Mouse (Mus musculus) heart, postnatal 25 days (tissue): ENCODE measurements around the gene Fam20a. TPM values are rescaled to one million over a fixed set of nuclear protein-coding genes. Genes with fewer than 3 reads are reported as not detected.

Experiments used
- DNase-seq: peaks from one replicate; pipeline ENCODE4 v3.0.0; 2022; ENCODE audit warnings: low spot score
- intact Hi-C: fragments of 180-260 bp; cut with DNase I; formaldehyde crosslinking; loops from one replicate; pipeline ENCODE4 v1.15.1; 2025
- total RNA-seq, 2 experiments: library from RNA; stranded (reverse); gene quantifications; 2 replicates each; pipeline ENCODE4 v1.2.3; 2021

The Fam20a gene
- total RNA-seq, 2 experiments from 2014 or later = 4.3 to 4.9 TPM

DNA sequence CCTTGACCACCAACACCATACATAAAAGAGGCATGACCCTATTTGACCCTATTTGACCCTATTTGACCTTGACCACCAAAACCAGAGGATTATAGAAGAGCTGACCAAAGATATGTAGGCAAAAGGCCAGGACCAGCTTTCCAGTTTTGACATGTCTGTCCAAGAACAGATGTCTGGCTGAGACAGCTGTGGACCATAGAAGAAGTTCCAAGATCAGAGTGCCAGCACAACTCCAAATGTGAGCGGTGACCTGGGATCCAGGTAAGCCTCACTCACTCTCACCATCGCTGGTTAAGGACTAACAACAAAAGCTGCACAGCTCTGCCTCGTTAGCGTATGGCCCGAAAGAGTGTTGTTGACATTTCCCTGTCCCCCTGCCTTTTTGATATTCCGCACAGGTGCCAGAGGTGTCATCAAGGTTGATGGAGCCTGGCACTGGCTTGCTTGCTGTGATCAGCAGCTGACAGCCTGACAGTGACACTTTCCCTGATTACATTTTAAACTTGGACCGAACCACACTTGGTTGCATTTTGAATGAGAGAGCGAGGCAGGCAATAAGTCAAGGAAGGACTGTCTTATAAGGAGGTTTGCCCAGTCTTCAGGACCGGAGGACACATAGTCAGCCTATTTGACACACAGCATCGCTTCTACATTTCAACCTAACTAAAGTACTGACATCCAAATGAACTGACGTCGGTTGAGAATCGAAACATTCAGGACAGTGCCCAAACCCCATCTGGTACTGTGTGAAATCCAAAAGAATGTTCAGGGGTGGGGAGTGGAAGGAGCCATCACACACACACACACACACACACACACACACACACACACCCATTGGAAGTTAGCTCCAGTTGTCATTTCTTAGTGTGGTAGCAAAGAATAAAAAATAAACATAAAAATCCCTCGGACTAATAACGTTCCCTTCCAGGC is 3.8 kb downstream of the Fam20a start:
- DNase-seq = no peak
- intact Hi-C loops = no loop called here

DNA sequence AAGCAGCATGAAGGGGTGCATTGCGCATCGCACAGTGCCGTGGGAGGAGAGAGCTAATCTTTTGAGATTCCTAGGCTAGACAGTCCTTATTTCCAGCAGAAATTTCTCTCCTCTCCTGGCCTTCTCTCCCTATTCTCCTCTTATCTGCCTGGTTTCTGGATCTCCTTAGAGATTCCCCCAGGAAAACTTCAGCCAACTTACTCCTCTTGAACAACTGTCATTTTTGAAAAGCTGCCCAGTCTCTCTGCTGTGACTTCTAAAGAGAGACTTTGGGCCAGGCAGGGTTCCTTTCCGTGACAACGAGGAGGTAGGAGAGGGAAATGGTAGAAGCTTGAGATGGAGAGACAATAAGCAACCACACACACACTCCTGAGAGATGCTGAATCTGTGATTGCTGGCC is 4.6 kb downstream of the Fam20a start:
- intact Hi-C loops = no loop called here
- no peak for DNase-seq

DNA sequence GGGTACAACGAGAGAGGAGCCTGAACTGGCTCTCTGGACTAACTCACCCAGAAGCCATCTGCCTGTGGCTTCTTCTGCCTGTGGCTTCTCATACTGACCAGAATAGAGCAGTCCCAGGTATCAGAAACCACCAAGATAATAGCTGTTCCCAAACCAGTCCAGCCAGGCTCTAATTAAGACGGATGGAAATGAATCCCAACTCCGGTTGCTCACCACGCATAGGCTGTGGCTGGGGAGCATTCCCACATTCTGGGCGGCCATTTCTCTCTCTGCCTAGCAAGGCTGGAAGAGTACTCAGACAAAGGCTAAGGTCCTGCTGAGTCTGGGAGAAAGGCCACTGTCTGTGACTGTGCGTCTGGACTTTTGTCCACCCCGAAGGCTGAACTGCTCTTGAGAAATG is 5.1 kb downstream of the Fam20a start:
- no peak for DNase-seq
- intact Hi-C loops = no loop called here

- DNase-seq = no peak
- intact Hi-C loops = no loop called here
Observed at GRCm38 (mm10) chr11:109715311-109715781, 6.7 kb downstream of the Fam20a start.

DNA sequence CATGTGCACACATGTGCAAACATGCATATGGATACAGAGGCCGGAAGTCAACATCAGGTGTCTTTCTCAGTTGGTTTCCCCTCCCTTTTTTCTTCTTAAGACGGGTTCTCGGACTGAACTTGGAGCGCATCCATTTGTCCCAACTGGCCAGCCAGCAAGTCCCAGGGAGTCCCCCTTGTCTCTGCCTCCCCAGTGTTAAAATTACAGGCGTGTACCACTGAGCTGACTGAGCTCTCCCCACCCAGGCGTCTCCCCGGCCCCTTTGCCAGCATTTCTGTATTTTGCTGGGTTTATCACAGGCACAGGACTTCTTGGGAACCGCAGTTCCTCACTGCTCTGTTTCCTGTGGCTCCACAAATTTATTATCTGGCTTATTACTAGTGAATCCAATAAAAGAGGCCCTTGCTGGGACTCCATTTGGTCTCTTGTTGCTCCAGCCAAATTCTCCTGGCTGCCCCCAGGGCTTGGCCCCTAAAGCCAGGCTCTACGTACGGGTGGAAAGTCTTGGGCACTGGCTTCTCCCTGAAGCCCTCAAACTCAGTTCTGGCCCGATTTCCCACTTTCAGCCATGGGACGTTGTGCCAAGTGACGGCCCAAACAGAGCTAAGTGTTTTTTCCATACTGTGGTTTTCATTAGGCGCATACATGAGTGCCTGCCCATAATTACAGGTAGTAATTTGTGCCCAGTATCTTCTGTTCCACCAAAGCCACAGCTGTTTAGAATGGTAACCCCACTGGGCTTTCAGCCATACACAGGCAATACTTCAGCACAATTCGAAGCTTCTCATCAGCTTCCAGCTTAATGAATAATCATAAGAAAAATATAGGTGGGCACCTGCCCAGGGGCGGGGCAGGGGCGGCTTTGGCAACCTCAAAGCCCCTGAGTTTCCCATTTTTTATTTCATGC is 7.5 kb downstream of the Fam20a start:
- intact Hi-C loops = no loop called here
- DNase-seq = peak; percentile 23

- intact Hi-C loops = no loop called here
- DNase-seq = no peak
Observed at GRCm38 (mm10) chr11:109709501-109709900, 12.6 kb downstream of the Fam20a start.

DNA sequence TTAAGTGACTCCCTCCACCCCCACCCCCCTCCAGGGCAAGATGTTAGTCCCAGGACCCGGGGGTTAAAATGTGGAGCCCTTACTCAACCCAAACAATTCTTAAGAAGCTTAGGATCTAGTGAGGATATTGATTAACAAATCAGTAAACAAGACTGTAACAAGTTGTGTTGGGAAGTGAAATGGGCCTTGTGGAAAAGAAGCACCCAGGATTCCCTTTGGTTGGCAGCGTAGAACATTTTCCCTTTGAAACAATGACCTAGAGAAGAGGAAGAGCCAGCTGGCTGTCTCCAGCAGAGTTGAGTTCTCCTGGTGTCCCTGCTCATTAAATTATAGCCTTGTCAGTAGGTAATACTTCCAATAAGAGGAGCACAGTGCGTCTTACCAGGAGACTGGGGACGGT is 13.3 kb downstream of the Fam20a start:
- intact Hi-C loops = no loop called here
- DNase-seq = no peak

DNA sequence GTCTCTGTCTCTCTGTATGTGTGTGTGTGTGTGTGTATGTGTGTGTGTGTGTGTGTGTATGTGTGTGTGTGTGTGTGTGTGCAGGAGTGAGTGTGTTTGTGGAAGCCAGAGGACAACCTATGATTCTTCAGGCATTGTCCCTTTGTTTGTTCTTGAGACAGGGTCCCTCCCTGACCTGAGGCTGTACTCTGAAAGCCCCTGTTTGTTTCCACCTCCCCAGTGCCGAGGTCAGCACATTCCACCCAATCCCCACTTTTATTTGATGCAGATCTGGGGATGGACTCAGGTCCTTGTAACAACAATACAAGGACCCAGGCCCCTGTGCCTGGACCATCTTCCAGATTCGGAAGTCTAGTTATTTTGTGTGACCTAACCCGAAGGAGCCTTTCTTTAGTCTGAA is 14.6 kb downstream of the Fam20a start:
- DNase-seq = no peak
- intact Hi-C loops = no loop called here

DNA sequence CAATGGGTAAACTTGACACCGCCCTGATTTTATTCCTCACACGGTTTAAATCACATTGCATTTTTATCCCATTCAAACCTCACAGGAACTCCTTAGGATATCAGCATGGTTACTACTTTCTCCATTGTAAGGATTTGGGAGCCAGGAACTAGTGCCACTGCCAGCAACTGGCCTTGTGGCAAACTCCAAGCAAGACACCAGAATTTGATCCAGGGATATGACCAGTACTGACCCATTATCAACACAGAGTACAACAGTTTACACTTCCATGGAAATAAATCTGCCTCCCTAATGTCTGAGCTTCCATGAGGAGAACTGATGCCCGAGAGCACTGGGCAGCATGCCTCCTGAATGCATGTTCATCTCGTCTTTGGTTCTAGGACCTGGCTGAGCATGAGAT is 15.5 kb downstream of the Fam20a start:
- intact Hi-C loops = no loop called here
- no peak for DNase-seq

GRCm38 (mm10) chr11:109706055-109706412 is 16.0 kb downstream of the Fam20a start:
- intact Hi-C loops = no loop called here
- peak; percentile 37 for DNase-seq

GRCm38 (mm10) chr11:109705336-109706054 is 16.6 kb downstream of the Fam20a start:
- no peak for DNase-seq
- intact Hi-C loops = no loop called here

DNA sequence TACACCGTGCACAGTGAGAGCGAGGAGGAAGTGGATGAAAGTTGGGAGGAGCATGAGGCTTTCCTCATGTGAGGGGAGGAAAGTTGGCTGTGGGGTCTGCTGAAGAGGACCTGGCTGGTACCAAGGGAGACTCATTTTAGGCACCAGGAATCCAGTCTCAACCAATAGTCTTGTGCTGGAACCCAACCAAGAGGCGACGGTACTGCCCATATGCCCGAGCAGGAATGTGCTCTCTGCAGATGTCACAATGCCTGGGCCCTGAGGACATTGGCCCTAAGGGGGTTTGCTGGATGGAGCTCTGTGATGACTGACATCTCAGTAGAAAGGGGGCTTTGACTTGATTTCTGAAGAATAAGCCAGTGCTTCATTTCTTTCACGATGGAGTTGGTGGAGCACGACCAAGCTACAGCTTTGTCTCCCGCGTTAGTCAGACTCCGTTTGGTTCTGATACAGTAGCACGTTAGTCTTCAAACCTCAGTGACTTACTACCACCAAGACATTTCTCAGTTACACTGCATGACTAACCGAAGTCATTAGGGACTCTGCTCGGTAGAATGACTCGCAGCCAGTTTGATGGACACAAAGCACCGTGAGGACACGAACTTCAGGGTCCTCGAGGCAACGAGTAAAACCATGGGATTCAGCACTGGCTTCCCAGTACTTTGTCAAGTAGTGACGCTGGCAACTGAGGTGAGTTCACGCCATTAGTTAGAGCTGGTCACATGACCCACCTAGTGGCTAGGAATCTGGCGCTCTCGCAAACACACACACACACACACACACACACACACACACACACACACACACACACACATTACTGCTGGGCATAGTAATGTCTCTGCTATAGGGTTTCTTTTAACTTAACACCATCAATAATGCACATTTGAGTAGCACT is 17.5 kb downstream of the Fam20a start:
- intact Hi-C loops = no loop called here
- DNase-seq = no peak

- intact Hi-C loops = no loop called here
- DNase-seq = no peak
Observed at GRCm38 (mm10) chr11:109703845-109704244, 18.2 kb downstream of the Fam20a start.

DNA sequence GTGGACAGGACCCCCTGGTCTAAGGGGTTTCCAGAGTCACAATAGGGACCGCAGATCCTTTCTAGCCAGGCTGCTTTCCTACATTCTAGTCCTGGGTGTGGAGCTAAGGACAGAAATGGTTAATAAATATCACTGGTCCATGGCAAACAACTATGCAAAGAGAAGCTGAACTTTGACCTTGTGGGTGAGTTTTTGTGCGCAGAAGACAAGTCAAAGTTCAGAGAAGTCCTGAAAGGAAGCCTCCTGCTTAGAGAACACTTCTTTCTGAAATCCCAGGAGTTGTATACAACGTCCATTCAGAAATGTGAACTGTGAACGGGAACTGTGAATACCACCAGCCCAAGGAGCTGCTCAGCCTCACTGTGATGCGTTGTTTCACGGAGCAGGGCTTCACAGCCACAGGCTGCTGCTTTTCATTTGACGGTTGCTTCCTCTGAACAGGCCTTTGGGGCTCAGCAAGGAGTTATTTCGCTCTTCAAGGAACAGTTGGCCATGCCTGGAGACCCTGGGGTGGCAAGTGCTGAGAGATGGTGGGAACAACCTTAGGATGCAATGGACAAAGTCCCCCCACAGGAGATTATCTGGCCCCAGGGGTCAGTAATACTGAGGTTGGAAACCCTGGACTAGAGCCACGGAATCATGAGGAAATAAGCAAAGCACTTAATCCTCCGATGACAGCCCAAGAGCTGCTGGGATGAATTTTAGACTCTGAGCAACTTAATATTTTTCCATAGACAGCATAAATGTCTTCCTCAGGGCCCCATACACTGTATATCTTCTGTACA is 19.9 kb downstream of the Fam20a start:
- intact Hi-C loops = no loop called here
- DNase-seq = no peak

- intact Hi-C loops = no loop called here
- DNase-seq = no peak
Observed at GRCm38 (mm10) chr11:109700761-109701160, 21.3 kb downstream of the Fam20a start.

GRCm38 (mm10) chr11:109699784-109700183 is 22.3 kb downstream of the Fam20a start:
- DNase-seq = no peak
- intact Hi-C loops = no loop called here

GRCm38 (mm10) chr11:109698740-109699139 is 23.3 kb downstream of the Fam20a start:
- no peak for DNase-seq
- intact Hi-C loops = no loop called here

DNA sequence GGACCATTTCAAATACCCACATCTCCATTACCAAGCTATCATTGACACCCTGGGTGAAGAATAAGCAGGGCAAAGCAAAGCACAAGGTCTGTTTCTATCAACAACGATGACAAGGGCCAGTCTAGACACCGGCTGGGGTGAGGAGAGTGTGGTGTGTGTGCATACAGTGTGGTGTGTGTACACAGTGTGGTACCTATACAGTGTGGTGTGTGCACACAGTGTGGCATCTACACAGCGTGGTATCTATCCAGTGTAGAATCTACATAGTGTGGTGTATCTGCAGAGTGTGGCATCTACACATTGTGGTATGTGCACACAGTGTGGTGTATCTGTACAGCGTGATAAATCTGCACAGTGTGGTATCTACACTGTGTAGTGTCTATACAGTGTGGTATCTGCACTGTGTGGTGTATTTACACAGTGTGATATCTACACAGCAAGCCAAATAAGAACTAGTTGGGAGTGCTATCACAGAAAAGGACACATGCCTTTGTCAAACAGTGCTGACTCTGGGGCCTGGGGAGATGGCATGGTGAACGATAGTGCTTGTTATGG is 24.9 kb downstream of the Fam20a start:
- intact Hi-C loops = no loop called here
- no peak for DNase-seq
